Mouse (Mus musculus) MEL (cell line): Measurements from ENCODE around the gene Fam98c.

Experiments
- BHLHE40 ChIP-seq: IDR thresholded peaks from 2 replicates; pipeline ENCODE4 v1.6.1; 2012; ENCODE audit warnings: low read depth, mild to moderate bottlenecking, inconsistent platforms, low read length, improper control_type of control experiment, borderline replicate concordance
- CHD1 ChIP-seq: IDR thresholded peaks from 2 replicates; pipeline ENCODE4 v1.6.1; 2012; ENCODE audit warnings: low read depth, mild to moderate bottlenecking, inconsistent platforms, low read length, improper control_type of control experiment
- CHD2 ChIP-seq: IDR thresholded peaks from 2 replicates; pipeline ENCODE4 v1.6.1; 2011; ENCODE audit warnings: low read length, improper control_type of control experiment
- CTCF ChIP-seq, 3 experiments: IDR thresholded peaks in 2 of 3; conservative IDR thresholded peaks in 1 of 3; 2 replicates each; pipeline ENCODE4 v1.5.1; 2011 to 2012; ENCODE audit warnings: low read length in 3 of 3, low read depth in 2 of 3, mild to moderate bottlenecking in 2 of 3, improper control_type of control experiment in 1 of 3, inconsistent platforms in 1 of 3, mixed read lengths in 1 of 3, moderate library complexity in 1 of 3; ENCODE audit not compliant: control insufficient read depth in 1 of 3, insufficient read depth in 1 of 3, poor library complexity in 1 of 3, severe bottlenecking in 1 of 3
- EP300 ChIP-seq, 2 experiments: IDR thresholded peaks; 2 replicates each; pipeline ENCODE4 v1.6.1; 2011; ENCODE audit warnings: improper control_type of control experiment in 2 of 2, low read length in 2 of 2, low read depth in 1 of 2, mild to moderate bottlenecking in 1 of 2
- MAZ ChIP-seq: IDR thresholded peaks from 2 replicates; pipeline ENCODE4 v1.6.1; 2012; ENCODE audit warnings: low read depth, mild to moderate bottlenecking, inconsistent platforms, low read length, improper control_type of control experiment
- POLR2A ChIP-seq, 2 experiments: IDR thresholded peaks; 2 replicates each; pipeline ENCODE4 v1.6.1; 2011 to 2012; ENCODE audit warnings: low read length in 2 of 2, mild to moderate bottlenecking in 2 of 2, control low read depth in 1 of 2, improper control_type of control experiment in 1 of 2, low read depth in 1 of 2, moderate library complexity in 1 of 2; ENCODE audit not compliant: control insufficient read depth in 1 of 2, insufficient read depth in 1 of 2, poor library complexity in 1 of 2

GRCm38 (mm10) chr7:29171562-29172097, 15.6 kb upstream of the Fam98c start:
- TF ChIP-seq CTCF (IDR thresholded peaks at IDR 0.05 in 2 of 3, conservative IDR thresholded peaks at IDR 0.05 in 1 of 3; ENCODE audit: control insufficient read depth in 1 of 3, insufficient read depth in 1 of 3, low read depth in 2 of 3, low read length in 3 of 3, poor library complexity in 1 of 3, severe bottlenecking in 1 of 3) (no peak), MAZ (no peak), POLR2A (IDR thresholded peaks at IDR 0.05; ENCODE audit: control insufficient read depth in 1 of 2, insufficient read depth in 1 of 2, low read depth in 1 of 2, low read length in 2 of 2, poor library complexity in 1 of 2) (no peak), EP300 (IDR thresholded peaks at IDR 0.05; ENCODE audit: low read depth in 1 of 2, low read length in 2 of 2) (no peak), CHD2 (no peak), CHD1 (no peak), BHLHE40 (no peak)
